Mouse (Mus musculus) testis, adult 2 months (tissue): Measurements from ENCODE around the gene Alk.

Source experiments
- CTCF ChIP-seq: fragments of 200-500 bp; IDR thresholded peaks from 2 replicates; pipeline ENCODE4 v1.5.1; 2012; ENCODE audit warnings: low read depth, mild to moderate bottlenecking, inconsistent platforms, low read length, moderate library complexity; ENCODE audit not compliant: control insufficient read depth, insufficient read depth, insufficient replicate concordance
- POLR2A ChIP-seq: fragments of 200-500 bp; IDR thresholded peaks from 2 replicates; pipeline ENCODE4 v1.6.1; 2012; ENCODE audit warnings: low read depth, mild to moderate bottlenecking, inconsistent platforms, low read length, moderate library complexity; ENCODE audit not compliant: control insufficient read depth

DNA sequence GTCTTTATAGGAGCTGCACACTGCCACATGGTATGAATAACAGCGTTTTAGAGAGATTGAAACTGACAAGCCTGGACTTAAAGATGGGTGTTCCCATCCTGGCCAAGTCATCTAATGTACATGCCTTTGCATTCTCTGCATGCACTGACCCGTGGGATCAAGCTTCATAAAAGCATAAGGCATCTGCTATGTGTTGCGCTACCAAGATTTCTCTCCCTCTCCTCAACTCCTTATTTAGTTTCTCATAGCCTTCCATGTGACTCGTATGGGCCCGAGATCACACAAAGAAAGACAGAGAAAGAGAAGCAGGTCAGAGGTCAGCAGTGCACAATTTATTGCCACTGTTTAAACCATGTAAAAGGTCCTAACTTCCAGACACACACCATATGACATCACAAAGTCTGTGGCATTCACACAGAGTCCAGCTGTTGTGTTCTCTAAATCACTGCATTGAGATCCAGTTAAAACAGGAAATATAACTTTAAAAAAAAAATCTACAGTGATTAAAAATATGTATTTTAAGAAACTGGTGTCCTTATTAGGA is 247.6 kb downstream of the Alk start:
- TF ChIP-seq CTCF (no peak), POLR2A (no peak)
